Mouse (Mus musculus) adrenal gland, postnatal 4 days (tissue): ENCODE results near the gene Nol9. TPM values are rescaled to one million over a fixed set of nuclear protein-coding genes. Genes with fewer than 3 reads are reported as not detected.
"Not testable (repeated sequence)": the region's sequence is repeated elsewhere in the genome, so short reads cannot be mapped to it uniquely, and the experiment has no call there.

ENCODE experiments used
- DNase-seq, 2 experiments: peaks; one replicate each; pipeline ENCODE4 v3.0.0; 2021 to 2022; ENCODE audit warnings: low spot score in 2 of 2, mixed read lengths in 2 of 2
- total RNA-seq, 2 experiments: library from RNA; stranded (reverse); gene quantifications; 2 replicates each; pipeline ENCODE4 v1.2.3; 2021

Nol9 gene
- total RNA-seq, 2 experiments from 2014 or later = 22.5 to 23.4 TPM

DNA sequence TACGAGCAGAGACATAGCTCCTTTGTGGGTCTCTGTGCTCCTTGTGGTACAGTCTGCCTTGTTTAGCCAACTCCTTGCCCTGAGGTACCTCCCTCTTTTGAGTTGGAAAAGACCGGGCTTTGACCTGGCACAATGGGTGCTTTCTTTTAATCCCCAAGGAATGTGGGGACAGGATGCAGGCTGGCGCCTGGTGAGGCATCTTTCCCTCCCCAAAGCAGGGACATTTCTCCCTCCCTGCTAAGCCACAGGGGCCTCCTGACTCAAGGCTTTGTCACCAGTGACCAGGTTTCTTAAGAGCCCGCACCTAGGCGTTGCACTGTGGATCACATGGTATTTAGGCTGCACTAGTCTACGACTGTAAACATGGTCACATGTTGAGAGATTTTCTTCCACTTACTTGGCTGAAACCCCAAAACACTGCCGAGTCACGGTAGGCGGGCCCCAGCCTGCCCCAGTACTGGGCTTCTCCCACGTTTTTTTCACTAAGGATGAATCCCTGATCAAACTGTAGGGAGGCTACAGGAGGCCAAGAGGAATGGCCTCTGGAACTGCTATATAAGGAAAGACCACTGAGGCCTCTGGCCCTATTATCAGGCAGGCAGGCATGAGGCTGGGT is 28.9 kb upstream of the Nol9 start:
- DNase-seq = no peak

DNA sequence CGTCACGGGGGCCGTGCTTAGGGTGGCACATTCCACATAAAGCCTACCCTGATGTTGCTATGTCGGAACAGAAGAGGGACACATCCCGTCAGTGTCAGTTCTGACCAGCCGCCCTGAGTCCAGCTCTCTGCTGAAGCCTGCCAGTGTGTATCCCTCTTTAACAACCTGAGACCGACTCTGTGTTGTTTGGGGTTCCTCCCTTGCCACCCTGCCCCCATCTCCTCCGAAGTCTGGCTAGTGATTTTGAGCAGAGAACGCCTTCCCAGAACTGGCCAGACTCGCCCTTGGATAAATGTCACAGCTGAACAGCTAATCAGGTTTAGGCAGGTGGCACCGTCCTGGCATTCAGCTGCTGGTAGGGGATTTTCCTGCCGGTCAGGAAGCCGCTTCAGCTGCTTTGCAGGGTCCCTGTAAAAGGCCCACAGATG is 28.4 kb upstream of the Nol9 start:
- no peak for DNase-seq

DNA sequence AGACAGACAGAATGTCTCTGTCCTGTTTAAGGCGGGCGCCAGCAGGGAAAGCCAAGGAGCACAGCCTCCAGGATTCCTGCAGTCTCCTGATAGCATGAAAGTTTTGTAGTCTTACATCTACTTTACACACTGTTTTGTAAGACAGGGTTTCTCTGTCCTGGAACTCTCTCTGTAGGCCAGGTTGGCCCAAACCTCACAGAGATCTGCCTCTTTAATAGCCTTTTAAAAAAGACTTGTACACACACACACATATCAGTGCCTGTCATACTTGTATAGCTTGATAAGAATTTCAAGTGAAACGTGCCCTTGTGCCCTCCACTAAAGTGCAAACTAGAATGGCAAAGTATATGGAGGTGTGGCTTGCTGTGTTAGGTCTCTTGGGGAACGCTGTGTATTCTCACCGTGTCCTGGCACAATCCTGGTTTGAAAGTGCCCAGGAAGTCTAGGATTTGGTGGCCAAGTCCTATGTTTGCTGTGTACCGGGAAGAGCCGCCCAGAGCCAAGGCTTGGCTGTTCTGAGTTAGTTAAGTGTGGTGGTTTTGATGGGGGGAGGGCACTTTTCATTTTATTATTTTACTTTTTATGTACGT is 27.9 kb upstream of the Nol9 start:
- no peak for DNase-seq

DNA sequence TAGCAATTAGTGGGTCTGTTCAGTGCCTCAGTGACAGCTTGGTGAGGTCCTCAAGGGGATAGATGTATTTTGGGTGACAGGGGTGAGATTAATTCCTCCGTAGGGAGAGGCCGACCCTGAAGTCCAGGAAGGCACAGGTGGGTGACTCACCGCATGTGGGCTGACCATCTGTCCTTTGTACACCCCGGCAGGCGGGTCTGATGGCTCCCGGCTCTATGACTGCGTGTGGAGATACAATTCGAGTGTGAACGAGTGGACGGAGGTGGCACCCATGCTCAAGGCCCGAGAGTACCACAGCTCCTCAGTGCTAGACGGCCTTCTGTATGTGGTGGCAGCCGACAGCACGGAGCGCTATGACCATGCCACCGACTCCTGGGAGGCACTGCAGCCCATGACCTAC is 27.0 kb upstream of the Nol9 start:
- no peak for DNase-seq

DNA sequence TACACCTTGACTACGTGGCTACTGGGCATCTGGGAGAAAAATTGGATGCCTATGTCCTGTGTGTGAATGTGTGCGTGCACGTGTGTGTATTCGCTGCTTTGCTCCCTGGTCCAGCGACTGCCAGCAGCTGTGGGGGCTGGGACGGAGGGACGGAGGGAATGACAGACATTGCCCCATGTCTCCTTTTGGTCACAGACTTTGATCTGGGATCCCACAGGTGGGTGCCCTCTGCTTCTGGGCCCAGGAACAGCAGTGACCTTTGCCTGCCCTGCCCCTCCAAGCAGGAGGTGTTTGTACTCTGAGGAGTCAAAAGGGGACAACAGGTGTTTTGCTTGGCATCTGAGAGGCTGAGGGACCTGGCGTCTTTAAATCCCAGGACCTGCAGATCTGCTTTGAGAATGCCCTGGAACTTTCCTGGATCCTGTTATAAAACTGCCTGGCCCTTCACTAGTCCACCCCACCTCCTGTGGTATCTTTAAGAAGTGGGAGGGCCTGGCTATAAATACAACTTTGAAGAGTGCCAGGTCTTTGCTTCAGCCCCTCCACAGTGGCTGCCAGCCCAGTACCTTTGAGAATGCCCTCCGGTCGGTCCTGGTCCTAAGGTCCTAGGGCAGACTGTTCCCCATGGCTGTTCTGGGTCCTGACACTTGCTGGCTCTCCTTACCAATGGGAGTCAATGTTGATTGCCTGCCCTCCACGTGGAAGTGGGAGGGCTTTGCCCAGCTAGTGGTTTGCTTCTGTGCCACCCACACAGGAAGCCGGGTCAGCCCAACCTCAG is 25.9 kb upstream of the Nol9 start:
- DNase-seq = no peak

DNA sequence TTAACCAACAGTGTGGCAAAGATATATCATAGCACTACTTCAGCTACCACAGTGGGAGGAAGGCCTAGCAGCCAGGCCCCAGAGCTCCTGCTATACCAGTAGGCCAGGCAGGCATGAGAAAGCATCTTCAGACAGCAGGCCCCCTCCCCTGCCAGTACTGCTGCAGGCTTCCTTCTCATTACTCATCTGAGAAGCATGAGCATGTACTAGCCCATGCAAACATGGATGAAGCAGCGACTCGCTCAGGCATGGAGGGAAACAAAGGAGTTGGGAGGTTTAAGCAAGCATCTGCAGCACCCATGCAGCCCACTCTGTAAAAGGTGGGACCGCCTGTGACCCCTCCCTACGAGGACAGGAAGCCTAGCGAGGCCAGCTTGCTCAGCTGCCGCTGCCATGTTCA is 20.0 kb upstream of the Nol9 start:
- DNase-seq = no peak

DNA sequence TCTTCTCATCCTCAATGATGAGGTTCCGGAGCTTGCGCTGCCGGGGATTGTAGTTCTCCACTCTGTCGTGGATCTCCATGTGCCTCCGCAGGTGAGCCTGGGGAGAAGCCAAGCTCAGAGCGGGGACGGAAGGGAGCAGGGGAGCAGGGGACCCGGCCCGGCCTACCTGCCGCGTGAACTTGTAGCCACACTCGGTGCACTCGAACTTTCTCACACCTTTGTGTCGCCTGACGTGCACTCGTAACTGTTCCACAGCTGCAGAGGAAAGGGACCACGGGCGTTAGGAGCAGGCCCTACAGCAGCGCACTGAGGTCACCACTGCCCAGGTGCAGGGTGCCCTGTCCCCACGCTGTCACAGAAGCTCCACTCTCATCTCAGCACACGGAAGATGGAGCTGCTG is 19.1 kb upstream of the Nol9 start:
- DNase-seq = no peak

DNA sequence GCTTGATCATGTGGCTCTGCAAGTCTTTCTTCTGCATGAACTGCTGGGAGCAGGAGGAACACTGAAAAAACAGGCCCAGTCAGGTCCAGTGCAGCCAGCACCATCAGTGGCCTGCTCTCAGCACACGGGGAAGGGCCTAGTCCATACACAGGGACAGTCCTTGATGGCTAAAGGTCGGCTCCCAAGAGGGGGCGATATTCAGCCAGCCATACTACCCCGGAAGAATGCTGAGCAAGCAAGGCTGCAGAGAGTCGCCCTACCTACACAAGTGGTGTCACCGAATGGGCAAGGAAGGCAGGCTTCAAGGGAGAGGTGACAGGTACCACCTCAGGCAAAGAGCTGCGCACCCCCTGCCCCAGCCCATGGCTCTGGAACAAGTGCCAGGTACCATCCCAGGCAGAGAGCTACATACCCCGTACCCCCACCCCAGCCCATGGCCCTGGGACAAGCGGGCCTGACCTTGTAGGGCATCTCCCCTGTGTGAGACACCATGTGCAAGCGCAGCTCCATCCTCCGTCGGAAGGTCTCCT is 17.5 kb upstream of the Nol9 start:
- no peak for DNase-seq

DNA sequence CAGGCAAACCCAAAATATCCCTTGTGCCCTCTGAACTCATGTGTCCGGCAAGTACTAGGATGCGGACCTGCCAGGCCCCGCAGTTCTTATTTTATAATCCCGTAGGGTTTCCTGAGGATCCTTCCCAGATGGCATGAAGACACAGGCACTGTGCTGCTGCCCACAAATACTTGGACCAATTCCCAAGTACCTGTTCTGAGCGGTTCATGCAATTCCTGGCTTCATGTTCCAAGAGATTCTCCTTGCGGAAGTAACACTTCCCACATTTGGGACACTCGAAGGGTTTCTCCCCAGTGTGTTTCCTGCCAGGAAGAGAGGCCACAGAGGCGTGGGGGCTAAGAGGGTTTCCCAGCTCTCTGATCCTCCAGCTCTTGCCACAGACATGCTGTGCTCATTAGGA is 16.6 kb upstream of the Nol9 start:
- DNase-seq = no peak

DNA sequence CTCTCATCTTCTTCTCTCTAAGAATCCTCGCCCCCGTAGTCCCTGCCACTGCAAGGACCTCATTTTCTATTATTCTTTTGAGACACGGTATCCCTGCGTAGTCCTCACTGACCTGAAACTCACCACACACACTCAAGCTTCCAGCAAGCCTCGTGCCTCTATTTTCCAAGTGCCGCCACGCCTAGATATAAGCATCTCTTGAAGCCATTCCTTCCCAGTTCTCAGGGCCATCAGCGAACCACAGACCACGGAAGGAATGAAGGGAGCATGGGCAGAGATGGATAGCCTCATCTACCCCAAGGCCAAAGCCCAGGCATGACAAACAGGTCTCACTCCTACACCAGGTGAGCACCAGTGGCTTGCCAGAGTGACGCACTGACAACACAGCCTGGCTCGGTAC is 14.6 kb upstream of the Nol9 start:
- no peak for DNase-seq

DNA sequence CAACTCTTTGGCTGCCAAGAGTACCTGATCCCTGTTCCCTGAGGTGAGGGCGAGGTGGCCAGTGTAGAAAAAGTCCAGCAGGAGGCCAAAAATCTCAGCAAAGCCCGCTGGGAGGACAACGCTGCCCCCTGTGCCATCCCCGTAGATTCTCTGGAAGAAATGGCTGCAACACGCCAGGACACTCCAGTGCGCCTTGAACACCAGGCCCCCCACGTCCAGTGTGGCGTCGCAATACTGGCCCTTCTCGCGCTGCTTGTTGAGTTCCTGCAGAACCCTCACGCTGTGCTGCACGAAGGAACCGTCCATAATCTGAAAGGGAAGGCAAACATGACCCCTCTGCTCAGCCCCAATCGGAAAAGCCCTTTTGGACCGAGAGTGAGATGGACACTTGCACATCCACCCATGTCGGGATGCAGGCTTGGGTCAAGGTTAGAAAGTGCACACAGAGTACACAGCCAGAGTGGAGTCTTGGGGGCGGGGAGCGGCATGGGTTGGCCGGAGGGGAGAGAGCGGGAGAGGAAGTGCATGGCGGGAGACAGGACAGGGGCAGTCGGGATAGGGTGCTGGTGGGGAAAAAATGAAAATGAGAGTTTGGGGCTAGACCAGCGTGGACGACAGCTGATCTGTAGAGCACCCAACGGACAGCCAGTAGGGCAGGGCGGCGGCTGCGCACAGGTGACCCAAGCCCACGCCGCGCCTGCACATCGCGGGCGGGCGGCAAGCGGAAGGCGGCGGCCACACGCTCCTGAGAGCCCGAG is 12.2 kb upstream of the Nol9 start:
- DNase-seq = no peak

DNA sequence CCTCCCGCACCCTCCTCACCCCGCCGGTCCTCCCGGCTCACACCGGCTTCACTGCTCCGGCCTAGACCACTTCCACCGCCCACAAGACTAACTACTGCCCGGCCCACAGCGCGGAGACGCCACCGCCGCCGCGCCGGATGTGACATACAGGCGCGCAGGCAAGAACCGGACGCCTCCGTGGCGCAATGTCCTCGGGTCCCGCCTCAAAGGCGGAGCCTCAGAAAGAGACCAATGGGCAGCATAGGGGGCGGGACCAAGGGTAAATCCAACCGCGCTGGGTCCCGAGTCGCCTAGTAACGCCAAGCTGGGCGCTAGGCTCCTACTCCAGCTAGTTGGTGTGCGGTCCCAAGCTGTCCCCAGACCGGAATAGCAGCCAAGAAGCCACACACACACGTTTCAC is 11.6 kb upstream of the Nol9 start, which contains the start of gene Zbtb48:
TSS of gene Zbtb48 (minus strand) at position 148 of the 400 bp plus-strand sequence.
- peak; percentile 85 to 96 for DNase-seq

DNA sequence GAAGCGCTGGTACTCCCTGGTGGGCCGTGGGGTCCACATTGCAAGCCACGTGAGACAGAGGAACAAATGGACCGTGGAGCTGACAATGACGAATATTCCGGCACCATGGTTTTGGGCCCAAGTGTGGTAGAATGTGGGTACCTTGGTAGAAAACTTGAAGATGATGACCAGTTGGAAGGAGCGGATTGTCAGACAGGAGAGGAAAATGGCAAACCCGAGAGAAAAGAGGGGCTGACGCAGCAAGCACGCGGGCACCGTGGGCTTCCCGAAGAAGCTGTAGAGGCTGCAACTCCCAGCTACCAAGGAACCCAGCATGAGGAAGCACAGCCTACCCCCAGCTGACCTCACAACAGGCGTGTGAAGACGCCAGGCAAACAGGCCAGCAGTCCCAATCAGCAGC is 10.7 kb upstream of the Nol9 start:
- no peak for DNase-seq

DNA sequence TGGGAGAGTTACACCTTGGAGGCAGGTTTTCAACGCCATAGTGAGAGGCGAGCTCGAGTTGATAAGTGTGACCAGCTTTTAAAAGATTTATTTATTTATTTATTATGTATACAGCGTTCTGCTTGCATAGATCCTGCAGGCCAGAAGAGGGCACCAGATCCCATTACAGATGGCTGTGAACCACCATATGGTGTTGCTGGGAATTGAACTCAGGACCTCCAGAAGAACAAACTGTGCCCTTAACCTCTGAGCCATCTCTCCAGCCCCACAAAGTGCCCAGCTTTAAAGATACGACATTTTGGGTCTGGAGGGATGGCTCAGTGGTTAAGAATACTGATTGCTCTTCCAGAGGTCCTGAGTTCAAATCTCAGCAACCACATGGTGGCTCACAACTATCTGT is 10.0 kb upstream of the Nol9 start:
- DNase-seq = no peak

DNA sequence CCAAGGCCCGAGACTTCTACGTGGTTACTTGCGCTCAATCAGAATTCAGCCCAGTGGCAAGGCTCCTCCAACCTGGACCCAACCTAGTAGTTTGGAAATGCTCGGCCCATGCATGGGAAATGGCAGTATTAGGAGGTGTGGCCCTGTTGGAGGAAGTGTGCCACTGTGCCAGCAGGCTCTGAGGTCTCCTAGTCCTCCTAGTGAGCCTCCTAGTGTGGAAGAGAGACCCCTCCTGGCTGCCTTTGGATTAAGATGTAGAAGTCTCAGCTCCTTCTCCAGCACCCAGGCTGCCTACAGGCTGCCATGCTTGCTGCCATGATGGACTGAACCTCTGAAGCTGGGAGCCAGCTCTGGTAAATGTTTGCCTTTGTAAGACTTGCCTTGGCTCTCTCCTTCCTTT is 9.1 kb upstream of the Nol9 start:
- no peak for DNase-seq

DNA sequence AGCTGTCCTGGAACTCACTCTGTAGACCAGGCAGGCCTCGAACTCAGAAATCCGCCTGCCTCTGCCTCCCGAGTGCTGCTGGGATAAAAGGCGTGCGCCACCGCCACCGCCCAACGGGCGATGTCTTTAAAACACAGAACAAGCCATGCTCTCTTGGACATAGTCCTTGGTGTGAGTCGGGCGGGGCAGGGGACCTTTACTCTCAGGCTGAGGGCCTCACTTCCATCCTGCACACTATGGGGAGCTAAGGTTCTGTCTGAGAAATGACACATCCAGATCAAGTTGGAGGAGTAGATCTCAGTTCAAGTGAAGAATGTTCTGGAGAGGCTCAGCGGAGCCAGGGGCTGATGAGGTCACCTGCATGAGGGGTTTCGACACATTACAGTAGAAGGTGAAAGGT is 6.2 kb upstream of the Nol9 start:
- DNase-seq = no peak

DNA sequence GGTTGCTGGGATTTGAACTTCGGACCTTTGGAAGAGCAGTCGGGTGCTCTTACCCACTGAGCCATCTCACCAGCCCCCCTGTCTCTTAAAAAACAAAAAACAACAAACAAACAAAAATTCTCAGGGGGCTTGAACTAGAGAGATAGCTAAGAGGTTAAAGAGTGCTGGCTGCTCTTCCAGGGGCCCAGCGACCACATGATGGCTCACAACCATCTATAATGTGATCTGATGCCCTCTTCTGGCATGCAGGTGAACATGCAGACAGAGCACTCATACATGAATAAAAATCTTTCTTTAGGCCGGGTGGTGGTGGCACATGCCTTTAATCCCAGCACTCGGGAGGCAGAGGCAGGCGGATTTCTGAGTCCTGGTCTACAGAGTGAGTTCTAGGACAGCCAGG is 2.7 kb upstream of the Nol9 start:
- DNase-seq = not testable (repeated sequence)

DNA sequence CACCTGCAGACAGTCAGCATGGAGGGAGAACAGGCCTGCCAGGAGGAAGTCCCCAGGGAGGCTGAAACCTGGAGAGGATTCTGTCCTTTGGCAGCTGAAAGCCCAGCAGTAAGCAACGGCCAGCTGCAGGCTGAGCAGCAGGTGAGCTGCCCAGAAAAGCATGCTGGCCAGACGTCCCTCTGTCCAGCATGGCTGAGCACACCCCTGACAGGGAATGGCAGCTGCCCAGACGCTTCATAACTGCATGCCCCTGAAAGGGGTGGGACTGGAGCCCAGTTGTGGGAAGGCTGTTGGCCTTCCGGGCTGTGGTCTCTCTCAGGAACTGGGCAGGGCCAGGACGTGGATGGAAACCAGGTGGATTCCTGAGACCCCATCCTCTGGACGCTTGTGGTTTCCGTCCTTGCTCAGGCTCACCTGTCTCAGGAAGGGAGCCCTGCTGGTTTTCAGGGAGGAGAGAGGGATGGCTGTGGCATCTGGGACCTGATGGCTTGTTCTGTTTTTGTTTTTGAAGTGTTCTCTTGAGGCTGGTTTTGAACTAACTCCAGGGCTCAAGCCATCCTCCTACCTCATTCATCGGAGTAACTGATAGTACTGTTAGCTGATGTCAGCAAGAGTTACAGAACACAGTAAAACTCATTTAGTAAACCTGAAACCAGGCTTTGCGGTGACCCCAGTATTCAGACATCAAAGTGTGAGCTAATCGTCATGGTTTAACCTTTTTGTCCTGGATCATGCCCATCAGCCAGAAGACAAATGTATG is 716 bp upstream of the Nol9 start, which contains the start of gene Tas1r1:
TSS of gene Tas1r1 (minus strand) at position 344 of the 760 bp plus-strand sequence.
- no peak for DNase-seq

DNA sequence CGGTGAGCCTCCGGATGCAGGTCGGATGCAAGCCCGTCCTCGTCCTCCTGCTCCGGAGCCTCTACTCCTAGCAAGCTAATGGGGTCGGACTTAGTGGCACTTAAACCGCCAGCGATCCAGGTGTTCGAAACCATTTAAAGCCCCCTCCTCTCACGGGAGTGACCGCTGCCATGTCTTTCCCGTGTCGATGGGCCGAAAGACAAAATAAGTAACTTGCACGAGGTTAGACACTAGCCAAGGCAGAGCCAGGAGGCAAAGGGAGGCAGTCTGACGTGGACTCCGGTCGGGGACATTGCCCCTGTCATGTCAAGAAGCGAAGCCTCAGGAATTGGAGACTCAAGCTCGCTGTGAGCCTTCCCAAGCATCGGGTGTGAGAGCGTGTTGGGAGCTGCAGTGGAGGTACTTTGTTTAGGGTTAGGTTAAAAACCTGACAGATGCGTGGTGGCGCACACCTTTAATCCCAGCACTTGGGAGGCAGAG is 750 bp downstream of the Nol9 start:
- DNase-seq = no peak

DNA sequence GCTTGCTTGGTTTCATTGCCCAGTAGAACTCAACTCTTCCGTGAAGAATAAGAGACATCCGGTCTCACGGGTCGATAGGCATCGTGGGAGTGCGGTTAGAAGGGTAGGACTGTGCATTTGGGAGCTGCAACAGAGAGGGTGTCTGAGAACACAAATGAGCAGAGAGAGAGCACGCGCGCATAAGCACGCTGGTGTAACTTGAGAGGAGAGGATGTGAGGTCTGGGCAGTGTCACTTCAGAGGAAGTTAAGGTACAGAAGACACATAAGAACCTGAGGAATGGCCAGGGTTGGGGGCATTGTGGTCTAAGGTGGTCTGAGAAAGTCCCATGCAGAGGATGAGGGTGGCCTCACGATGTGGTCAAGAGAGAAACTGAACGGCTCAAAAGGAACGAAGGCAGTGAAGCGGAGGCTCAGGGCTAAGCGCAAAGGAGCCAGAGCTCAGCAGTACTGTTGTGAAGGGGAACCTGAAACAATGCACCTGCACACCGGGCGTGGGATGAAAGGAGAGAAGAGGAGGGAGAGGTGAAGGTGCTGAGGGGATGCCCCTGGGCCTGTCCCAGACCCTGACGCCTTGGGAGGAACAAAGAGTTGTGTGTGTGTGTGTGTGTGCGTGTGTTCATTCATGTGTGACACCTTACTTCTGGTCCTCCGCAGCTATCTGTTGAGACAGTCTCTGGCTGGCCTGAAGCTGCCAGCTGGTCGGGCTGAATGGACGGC is 3.0 kb downstream of the Nol9 start:
- no peak for DNase-seq
